Comparison of ENCODE assay signal across 19 mouse cellular contexts in genomic region chr4:95200130-95200529, GRCm38 (mm10).
DNase-seq lines count a peak whose midpoint lies in the region; ATAC-seq and TF ChIP-seq lines count a peak whose summit lies in the region.
"Had no signal": no experiment of that assay in that cellular context is flagged by ENCODE, and none has a peak within 500 bp of the region (broad histone marks: within the 10 kb centered on the region; RNA-seq: fewer than 3 reads in every experiment).

No protein-coding gene starts in this region.

- no peaks in the 10 kb centered on the region for H3K36me3 ChIP-seq in kidney, embryonic 16.5 days (ENCODE audit: insufficient read depth, low read length)
- no peaks in the 10 kb centered on the region for H3K36me3 ChIP-seq in lung, postnatal 0 days (ENCODE audit: insufficient read depth, low read length)
- H3K36me3 ChIP-seq: embryonic facial prominence, embryonic 10.5 days; forebrain, embryonic 12.5 days; limb, embryonic 15.5 days; midbrain, embryonic 15.5 days had no signal

- TF ChIP-seq EP300 in lung, postnatal 0 days (IDR thresholded peaks at IDR 0.05): no peak

- ATAC-seq in kidney, embryonic 16.5 days (ENCODE audit: low FRiP score, low TSS enrichment): no peak
- peak; percentile 37; the same call in 1 of the 2 replicates for ATAC-seq in lung, postnatal 0 days
- ATAC-seq: liver, postnatal 0 days; midbrain, embryonic 15.5 days had no signal

- no peak overlapping the region for H3K4me3 ChIP-seq in kidney, embryonic 16.5 days (ENCODE audit: low read length)
- H3K4me3 ChIP-seq in lung, postnatal 0 days (ENCODE audit: low read depth, low read length): no peak overlapping the region
- H3K4me3 ChIP-seq: embryonic facial prominence, embryonic 10.5 days; forebrain, embryonic 12.5 days; limb, embryonic 15.5 days; midbrain, embryonic 15.5 days; myocyte had no signal

- TF ChIP-seq CTCF in lung, postnatal 0 days (IDR thresholded peaks at IDR 0.05): no peak

- 87% methylated on average over 7 of the region's 7 CpGs for WGBS in kidney, embryonic 16.5 days
- 69% methylated on average over 7 of the region's 7 CpGs for WGBS in lung, postnatal 0 days

- no peak overlapping the region for H3K27ac ChIP-seq in kidney, embryonic 16.5 days (ENCODE audit: low read length)
- no peak overlapping the region for H3K27ac ChIP-seq in lung, postnatal 0 days (ENCODE audit: low read length)
- H3K27ac ChIP-seq: embryonic facial prominence, embryonic 10.5 days; forebrain, embryonic 12.5 days; limb, embryonic 15.5 days; midbrain, embryonic 15.5 days had no signal

- H3K9ac ChIP-seq in kidney, embryonic 16.5 days (replicated peaks; ENCODE audit: low read length): no peak overlapping the region
- H3K9ac ChIP-seq in lung, postnatal 0 days (replicated peaks; ENCODE audit: low read depth): no peak overlapping the region
- H3K9ac ChIP-seq: forebrain, embryonic 12.5 days; limb, embryonic 15.5 days; liver, postnatal 0 days; midbrain, embryonic 15.5 days had no signal

- H3K9me3 ChIP-seq in kidney, embryonic 16.5 days (ENCODE audit: low read length): no peaks in the 10 kb centered on the region
- H3K9me3 ChIP-seq in lung, postnatal 0 days (ENCODE audit: low read length): no peaks in the 10 kb centered on the region
- H3K9me3 ChIP-seq: embryonic facial prominence, embryonic 10.5 days; forebrain, embryonic 12.5 days; limb, embryonic 15.5 days; midbrain, embryonic 15.5 days had no signal

- no peaks in the 10 kb centered on the region for H3K27me3 ChIP-seq in kidney, embryonic 16.5 days (ENCODE audit: insufficient read depth, low read length)
- H3K27me3 ChIP-seq in lung, postnatal 0 days (replicated peaks; ENCODE audit: insufficient read depth, low read length): no peaks in the 10 kb centered on the region
- H3K27me3 ChIP-seq: forebrain, embryonic 12.5 days; limb, embryonic 15.5 days; midbrain, embryonic 15.5 days had no signal

- peaks cover 13% of the 10 kb centered on the region for H3K4me1 ChIP-seq in kidney, embryonic 16.5 days (ENCODE audit: insufficient read depth, low read length)
- H3K4me1 ChIP-seq in lung, postnatal 0 days (ENCODE audit: insufficient read depth, low read depth, low read length): no peaks in the 10 kb centered on the region
- H3K4me1 ChIP-seq: midbrain, embryonic 15.5 days had no signal

- DNase-seq in kidney, adult 18-20 months: peak; percentile 47
- DNase-seq in lung, postnatal 0 days (ENCODE audit: low spot score): peak; percentile 40
- DNase-seq in lung, postnatal 4 days: no peak
- peak; percentile 33 for DNase-seq in kidney, postnatal 14 days
- DNase-seq in lung, postnatal 14 days: peak; percentile 20
- DNase-seq in T-cell, adult 2 months (ENCODE audit: low spot score): no peak
- DNase-seq: adrenal gland, postnatal 10 days; cerebellum, adult 9-10 months; gastrocnemius, postnatal 10 days; heart, adult 18-20 months; liver, postnatal 0 days; right cerebral cortex, postnatal 4 days; thymus, postnatal 14 days had no signal

- H3K4me2 ChIP-seq in kidney, embryonic 16.5 days (replicated peaks; ENCODE audit: low read depth, low read length): no peak overlapping the region
- no peak overlapping the region for H3K4me2 ChIP-seq in lung, postnatal 0 days (replicated peaks; ENCODE audit: low read depth, low read length)
- H3K4me2 ChIP-seq: forebrain, embryonic 12.5 days; limb, embryonic 15.5 days; midbrain, embryonic 15.5 days had no signal

Comparison
In these comparisons a context has a peak if more than half of its experiments do, and no peak if none do; other contexts are left out.
1. DNase-seq: peak in kidney, adult 18-20 months (single experiment), lung, postnatal 0 days (single experiment), kidney, postnatal 14 days (single experiment) and lung, postnatal 14 days (single experiment); none in lung, postnatal 4 days (0 of 2) and T-cell, adult 2 months (single experiment).